Mouse (Mus musculus): Measurements from ENCODE around the gene Smtnl2.

Gene Smtnl2

DNA sequence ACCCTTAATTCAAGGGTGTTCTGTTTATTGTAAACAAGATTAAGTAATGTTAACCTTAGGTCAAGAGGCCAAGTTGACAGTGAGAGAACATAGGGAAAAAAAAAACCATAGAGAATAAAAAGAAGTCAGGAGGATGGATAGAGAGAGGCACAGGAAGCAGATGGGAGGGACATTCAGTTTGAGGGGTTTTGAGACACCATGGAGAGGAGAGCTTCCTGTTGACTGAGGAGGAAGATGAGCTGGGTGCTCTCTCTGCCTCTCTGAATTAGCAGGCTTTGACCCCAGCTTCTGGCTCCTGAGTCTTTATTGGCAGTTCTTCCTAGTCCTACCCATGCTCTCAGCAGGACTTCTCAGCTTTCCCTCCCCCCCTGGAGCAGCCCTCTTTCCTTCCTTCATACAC lies 13.7 kb upstream of the Smtnl2 start:
- no peak for DNase-seq

- no peak for DNase-seq
Measured at GRCm38 (mm10) chr11:72423686-72424085, 12.2 kb upstream of the Smtnl2 start.

GRCm38 (mm10) chr11:72421518-72422278 lies 10.2 kb upstream of the Smtnl2 start:
- DNase-seq: no peak

DNA sequence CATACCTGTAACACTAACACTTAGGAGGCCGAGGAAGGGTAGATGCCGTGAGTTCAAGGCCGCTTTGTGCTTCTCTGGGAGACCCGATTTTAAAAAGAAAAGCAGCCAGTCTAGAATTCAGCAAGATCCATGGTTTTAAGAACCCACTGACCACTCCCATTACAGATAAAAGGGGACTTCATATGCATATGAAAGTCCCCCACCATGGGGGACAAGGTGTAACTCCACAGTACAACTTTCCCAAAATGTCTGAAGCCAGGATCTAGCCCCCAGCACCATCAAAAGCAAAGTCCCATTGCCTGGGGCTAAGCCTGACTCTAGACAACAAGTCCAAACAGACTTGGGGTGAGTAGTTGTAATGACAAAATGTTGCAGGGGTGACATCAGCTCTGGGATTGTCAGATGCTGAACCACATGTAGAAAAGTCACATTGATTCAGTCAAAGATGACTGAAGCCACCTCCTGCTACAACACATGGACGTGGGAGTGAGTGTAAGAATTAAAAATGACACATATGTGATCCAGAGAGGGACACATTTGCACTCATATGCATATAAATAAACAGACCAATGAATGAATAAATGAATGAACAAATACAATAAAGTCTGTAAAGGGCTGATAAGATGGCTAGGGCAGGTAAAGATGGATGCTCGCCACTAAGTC lies 9.1 kb upstream of the Smtnl2 start:
- DNase-seq: no peak

DNA sequence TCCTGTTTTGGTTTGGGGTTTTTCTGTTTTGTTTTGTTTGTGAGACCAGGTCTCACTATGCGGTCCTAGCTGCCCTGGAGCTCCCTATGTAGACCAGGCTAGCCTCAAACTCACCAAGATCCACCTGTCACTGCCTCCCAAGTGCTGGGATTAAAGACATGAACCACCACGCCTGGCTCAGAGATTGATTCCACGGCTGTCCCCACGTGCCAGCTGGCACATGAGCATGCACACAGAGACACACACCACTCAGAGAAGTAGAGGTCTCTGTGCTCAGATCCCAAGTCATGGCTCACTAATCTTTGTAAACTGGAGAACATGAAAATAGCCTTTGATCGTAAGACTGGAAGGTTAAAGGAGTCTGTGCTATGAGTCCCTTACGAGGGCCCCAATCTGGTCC lies 7.5 kb upstream of the Smtnl2 start:
- no peak for DNase-seq

DNA sequence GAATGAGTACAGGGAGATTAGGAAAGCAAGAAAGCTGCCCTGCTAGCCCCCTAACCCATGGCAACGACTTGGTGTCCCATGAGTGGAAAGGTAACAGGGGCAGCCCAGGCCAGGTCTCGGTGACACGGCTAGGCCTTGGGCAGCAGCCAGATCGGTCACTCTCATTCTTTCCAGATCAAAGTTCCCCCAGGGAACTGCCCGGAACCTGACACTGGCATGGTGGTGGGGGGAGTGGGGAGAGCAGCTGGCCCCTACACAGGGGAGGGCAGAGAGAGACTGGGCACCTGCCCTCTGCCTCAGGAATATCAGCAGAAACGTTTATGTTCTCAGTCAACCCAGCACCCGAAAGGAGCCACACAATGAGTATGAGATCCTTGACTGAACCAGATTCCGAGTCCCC lies 6.7 kb upstream of the Smtnl2 start:
- no peak for DNase-seq

GRCm38 (mm10) chr11:72417376-72417775 lies 5.9 kb upstream of the Smtnl2 start:
- no peak for DNase-seq

DNA sequence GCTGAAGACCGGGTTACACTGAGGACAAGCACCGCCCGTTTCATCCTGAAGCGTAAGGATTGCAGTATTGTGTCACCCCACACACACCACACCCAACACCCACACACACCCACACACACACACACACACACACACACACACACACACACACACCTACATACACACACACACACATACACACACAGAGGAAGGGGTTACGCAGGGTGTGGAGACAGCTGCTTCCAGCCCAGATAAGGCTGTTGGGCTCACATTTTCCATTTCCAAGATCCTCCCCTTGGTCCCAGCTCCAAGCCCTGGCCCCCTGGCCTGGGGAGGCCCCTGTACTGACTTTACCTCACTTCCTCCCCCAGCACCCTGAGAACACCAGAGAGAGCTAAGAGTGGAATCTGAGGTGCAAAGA lies 5.2 kb upstream of the Smtnl2 start:
- DNase-seq: no peak

DNA sequence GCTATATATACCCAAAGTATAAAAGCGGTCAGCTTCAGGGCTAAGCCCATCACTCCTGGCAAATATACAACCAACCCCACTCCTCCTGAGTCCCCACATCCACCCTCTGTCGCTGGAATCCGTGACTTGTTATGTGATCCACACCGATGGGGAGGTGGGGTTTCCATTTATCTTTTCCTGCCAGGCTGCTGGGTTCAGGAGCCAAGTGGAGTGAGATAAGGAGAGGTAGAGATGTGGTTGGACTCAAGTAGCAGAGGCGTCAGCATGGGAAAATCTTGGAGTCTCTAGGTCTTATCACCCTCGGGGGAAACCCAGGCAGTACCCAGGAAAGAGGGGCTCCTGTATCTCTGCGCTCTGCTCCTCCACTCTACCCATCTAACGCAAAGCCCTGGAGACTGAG lies 3.6 kb upstream of the Smtnl2 start:
- DNase-seq: no peak

GRCm38 (mm10) chr11:72413601-72414190 lies 2.2 kb upstream of the Smtnl2 start:
- DNase-seq: no peak

- DNase-seq: no peak
Measured at GRCm38 (mm10) chr11:72413016-72413415, 1.5 kb upstream of the Smtnl2 start.

- DNase-seq: no peak
Measured at GRCm38 (mm10) chr11:72411945-72412344, 432 bp upstream of the Smtnl2 start.

GRCm38 (mm10) chr11:72410521-72411092 lies 906 bp downstream of the Smtnl2 start:
- no peak for DNase-seq

DNA sequence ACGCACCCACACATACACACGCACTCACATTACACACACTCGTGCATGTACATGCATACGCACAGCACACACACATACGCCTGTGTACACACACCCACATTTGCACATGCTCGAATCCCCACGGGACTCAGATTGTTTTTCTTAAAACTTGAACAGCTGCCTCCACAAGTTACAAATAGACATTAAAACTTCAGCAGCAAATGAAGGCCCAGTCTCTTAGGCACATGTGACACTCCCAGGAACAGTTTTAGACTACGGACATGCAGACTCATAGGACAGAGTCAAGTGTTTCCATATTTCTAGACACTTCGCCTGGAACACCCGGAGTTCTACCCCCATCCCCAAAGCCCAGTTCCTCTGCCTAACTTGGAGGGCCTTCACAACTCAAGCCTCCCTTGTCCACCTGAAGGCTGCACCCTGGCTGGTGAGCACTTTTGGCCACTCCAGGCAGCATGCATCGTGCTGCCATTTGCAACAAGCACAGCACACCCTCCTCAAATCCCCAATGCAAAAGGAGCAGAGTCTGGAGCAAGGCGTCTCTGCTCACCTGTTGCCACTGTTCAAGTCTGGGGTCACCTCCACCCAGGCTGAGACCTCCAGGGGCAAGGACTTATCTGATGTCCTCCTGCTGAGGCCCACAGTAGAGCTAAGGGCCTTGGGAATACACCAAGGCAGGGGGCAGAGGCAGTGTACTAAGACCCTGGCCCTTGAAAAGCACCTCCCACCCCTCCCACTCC lies 1.7 kb downstream of the Smtnl2 start:
- no peak for DNase-seq

- DNase-seq: no peak
Measured at GRCm38 (mm10) chr11:72408451-72409170, 2.9 kb downstream of the Smtnl2 start.

- no peak for DNase-seq
Measured at GRCm38 (mm10) chr11:72407574-72407973, 3.9 kb downstream of the Smtnl2 start.

GRCm38 (mm10) chr11:72407081-72407480 lies 4.4 kb downstream of the Smtnl2 start:
- DNase-seq: no peak

- no peak for DNase-seq
Measured at GRCm38 (mm10) chr11:72406079-72406675, 5.3 kb downstream of the Smtnl2 start.

GRCm38 (mm10) chr11:72405532-72405931 lies 6.0 kb downstream of the Smtnl2 start:
- DNase-seq: no peak

DNA sequence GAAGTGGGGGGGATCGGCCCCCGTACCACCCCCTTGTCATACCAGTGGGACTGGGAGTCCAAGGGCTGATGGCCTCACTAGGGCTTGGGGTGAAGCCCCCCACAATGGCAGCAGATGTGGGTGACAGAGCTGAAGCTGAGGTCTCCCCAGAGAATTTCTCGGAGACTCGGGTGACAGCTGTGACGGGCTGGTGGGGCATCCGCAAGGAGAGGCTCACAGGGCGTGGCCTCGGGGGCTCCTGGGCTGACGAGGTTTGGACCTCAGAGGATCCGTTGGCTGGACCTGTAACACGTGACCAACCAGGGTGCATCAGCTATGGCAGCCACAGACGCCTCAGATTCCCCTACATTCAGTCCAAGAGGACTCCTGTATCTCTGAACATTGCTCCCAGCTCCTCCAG lies 8.5 kb downstream of the Smtnl2 start:
- no peak for DNase-seq

DNA sequence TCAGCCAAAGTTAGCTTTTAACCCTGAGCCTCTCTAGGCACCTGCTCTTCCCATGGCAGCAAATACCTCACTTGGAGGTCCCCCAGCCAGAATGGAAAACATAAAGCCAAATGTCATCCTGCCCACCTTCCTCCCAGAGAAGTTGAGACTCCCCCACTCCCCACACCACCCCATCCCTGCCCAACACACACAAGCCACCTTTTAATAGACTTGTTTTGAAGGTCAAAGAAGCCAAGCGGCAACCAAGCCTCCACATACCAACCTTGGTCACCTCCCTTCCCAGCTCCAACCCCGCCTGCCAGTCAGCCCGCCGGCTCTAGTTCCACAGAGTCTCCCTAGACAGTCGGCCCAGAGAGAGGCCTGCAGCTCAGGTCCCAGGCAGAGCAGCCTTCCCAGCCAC lies 9.5 kb downstream of the Smtnl2 start:
- no peak for DNase-seq

DNA sequence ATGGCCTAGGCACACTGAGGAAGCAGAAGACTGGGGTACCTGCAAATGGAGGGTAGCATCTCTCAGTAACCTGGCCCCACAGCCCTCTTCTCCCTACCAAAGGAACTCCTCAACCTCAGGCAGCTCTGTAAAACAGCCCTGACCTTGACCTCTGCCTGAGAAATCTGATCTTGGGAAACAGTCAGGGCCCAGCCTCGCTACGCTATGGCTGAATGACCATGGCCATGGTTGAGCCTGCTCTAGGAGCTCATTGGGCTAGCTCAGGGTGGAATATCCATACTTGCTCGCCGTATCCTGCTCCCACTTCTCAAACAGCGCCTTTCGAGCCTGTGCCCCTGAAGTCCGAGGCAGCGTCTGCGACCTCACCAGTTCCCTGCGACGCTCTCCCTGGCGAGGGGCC lies 10.4 kb downstream of the Smtnl2 start:
- DNase-seq: no peak

All from cerebellum, adult 11 months (tissue).